Mouse (Mus musculus) effector memory CD4-positive, alpha-beta T cell, adult 5 months (primary cell): ENCODE data around the gene Ggt1. TPM values are rescaled to one million over a fixed set of nuclear protein-coding genes. Genes with fewer than 3 reads are reported as not detected.

ENCODE experiments used
- polyA plus RNA-seq: library from polyadenylated mRNA; unstranded; fragments of 100-300 nt; shearing (Covaris generic); gene quantifications from one replicate; pipeline ENCODE4 v1.2.1, GENCODE M21; 2017

The Ggt1 gene
- 7.5 TPM for polyA plus RNA-seq

GRCm38 (mm10) chr10:75561071-75561654 is at the start of gene Ggt1:
Gene Ggt1, plus strand, starts transcription at chr10:75561604.

GRCm38 (mm10) chr10:75517073-75517757 is 44.2 kb upstream of the Ggt1 start, which contains the start of gene Snrpd3:
Gene Snrpd3, plus strand, starts transcription at chr10:75517551.

GRCm38 (mm10) chr10:75517758-75518143 is 43.7 kb upstream of the Ggt1 start, which contains the start of gene Gucd1:
Gene Gucd1, minus strand, starts transcription at chr10:75517972.

GRCm38 (mm10) chr10:75559676-75560548 is 1.5 kb upstream of the Ggt1 start, which contains the start of gene Lrrc75b:
Gene Lrrc75b, minus strand, starts transcription at chr10:75560330.

GRCm38 (mm10) chr10:75589129-75589528 is 27.7 kb downstream of the Ggt1 start, which contains the start of gene Ggt5:
Gene Ggt5, plus strand, starts transcription at chr10:75589340.

Other genes with a start within 250 kb of the Ggt1 start
- 194 TPM for gene Adora2a, start 244.7 kb upstream of the Ggt1 start, polyA plus RNA-seq
- gene Upb1, start 160.5 kb upstream of the Ggt1 start, polyA plus RNA-seq, result 0.65 TPM
- 135 TPM for gene Snrpd3, start 44.1 kb upstream of the Ggt1 start, polyA plus RNA-seq
- gene Gucd1, start 43.6 kb upstream of the Ggt1 start, polyA plus RNA-seq, result 18.0 TPM
- gene Lrrc75b, start 1.3 kb upstream of the Ggt1 start, polyA plus RNA-seq, result 2.0 TPM
- gene Ggt5, start 27.7 kb downstream of the Ggt1 start, polyA plus RNA-seq, result 5.0 TPM
- 6.8 TPM for gene Susd2, start 82.4 kb downstream of the Ggt1 start, polyA plus RNA-seq
- gene Cabin1, start 202.7 kb downstream of the Ggt1 start, polyA plus RNA-seq, result 51.8 TPM
- 38.2 TPM for gene Ddt, start 211.8 kb downstream of the Ggt1 start, polyA plus RNA-seq
- gene Gm20441, start 219.3 kb downstream of the Ggt1 start, polyA plus RNA-seq, result not detected
- 1.9 TPM for gene Gstt3, start 219.8 kb downstream of the Ggt1 start, polyA plus RNA-seq
- not detected for gene Gstt1, start 237.0 kb downstream of the Ggt1 start, polyA plus RNA-seq